Mouse (Mus musculus) MEL (cell line): Measurements from ENCODE around the gene Fbln1. TPM values are rescaled to one million over a fixed set of nuclear protein-coding genes. Genes with fewer than 3 reads are reported as not detected.

ENCODE experiments used
- DNase-seq: peaks from one replicate; pipeline ENCODE4 v3.0.0; 2011; ENCODE audit warnings: low read depth, low spot score
- H3K27ac ChIP-seq: 2 replicates; pipeline ENCODE4 v1.5.1; 2012; ENCODE audit warnings: low read depth, mild to moderate bottlenecking, control low read depth, low read length, moderate library complexity; ENCODE audit not compliant: control insufficient read depth
- H3K27me3 ChIP-seq, 2 experiments: fragments of 150-350 bp in 1 of 2; sonication (generic) in 1 of 2; 2 replicates each; pipeline ENCODE4 v1.6.1; 2012; ENCODE audit warnings: low read length in 2 of 2, mild to moderate bottlenecking in 2 of 2, improper control_type of control experiment in 1 of 2, moderate library complexity in 1 of 2; ENCODE audit not compliant: insufficient read depth in 2 of 2, control insufficient read depth in 1 of 2
- H3K36me3 ChIP-seq, 2 experiments: 2 replicates each; pipeline ENCODE4 v1.6.1; 2012 to 2014; ENCODE audit warnings: low read length in 2 of 2, improper control_type of control experiment in 1 of 2, inconsistent platforms in 1 of 2, mild to moderate bottlenecking in 1 of 2; ENCODE audit not compliant: insufficient read depth in 2 of 2, control insufficient read depth in 1 of 2
- H3K4me1 ChIP-seq, 2 experiments: fragments of 150-350 bp in 1 of 2; sonication (generic) in 1 of 2; 2 replicates each; pipeline ENCODE4 v1.6.1; 2012; ENCODE audit warnings: low read length in 2 of 2, improper control_type of control experiment in 1 of 2, mild to moderate bottlenecking in 1 of 2; ENCODE audit not compliant: insufficient read depth in 2 of 2, control insufficient read depth in 1 of 2
- H3K4me3 ChIP-seq, 2 experiments: fragments of 150-350 bp in 1 of 2; sonication (generic) in 1 of 2; 2 replicates each; pipeline ENCODE4 v1.5.1; 2012; ENCODE audit warnings: low read depth in 2 of 2, low read length in 2 of 2, mild to moderate bottlenecking in 2 of 2, moderate library complexity in 2 of 2, control low read depth in 1 of 2, improper control_type of control experiment in 1 of 2; ENCODE audit not compliant: control insufficient read depth in 1 of 2, insufficient read depth in 1 of 2
- H3K79me2 ChIP-seq: 2 replicates; pipeline ENCODE4 v1.6.1; 2012; ENCODE audit warnings: mild to moderate bottlenecking, low read length, moderate library complexity; ENCODE audit not compliant: control insufficient read depth, poor library complexity, insufficient read depth
- H3K9ac ChIP-seq: 2 replicates; pipeline ENCODE4 v1.6.1; 2012; ENCODE audit warnings: low read depth, mild to moderate bottlenecking, control low read depth, low read length, moderate library complexity; ENCODE audit not compliant: control insufficient read depth, poor library complexity, severe bottlenecking
- H3K9me3 ChIP-seq: fragments of 150-350 bp; sonication (generic); replicated peaks from 2 replicates; pipeline ENCODE4 v1.6.1; 2012; ENCODE audit warnings: mild to moderate bottlenecking, low read length, improper control_type of control experiment, moderate library complexity; ENCODE audit not compliant: insufficient read depth
- BHLHE40 ChIP-seq: IDR thresholded peaks from 2 replicates; pipeline ENCODE4 v1.6.1; 2012; ENCODE audit warnings: low read depth, mild to moderate bottlenecking, inconsistent platforms, low read length, improper control_type of control experiment, borderline replicate concordance
- CHD1 ChIP-seq: IDR thresholded peaks from 2 replicates; pipeline ENCODE4 v1.6.1; 2012; ENCODE audit warnings: low read depth, mild to moderate bottlenecking, inconsistent platforms, low read length, improper control_type of control experiment
- CHD2 ChIP-seq: IDR thresholded peaks from 2 replicates; pipeline ENCODE4 v1.6.1; 2011; ENCODE audit warnings: low read length, improper control_type of control experiment
- CTCF ChIP-seq, 3 experiments: IDR thresholded peaks in 2 of 3; conservative IDR thresholded peaks in 1 of 3; 2 replicates each; pipeline ENCODE4 v1.5.1; 2011 to 2012; ENCODE audit warnings: low read length in 3 of 3, low read depth in 2 of 3, mild to moderate bottlenecking in 2 of 3, improper control_type of control experiment in 1 of 3, inconsistent platforms in 1 of 3, mixed read lengths in 1 of 3, moderate library complexity in 1 of 3; ENCODE audit not compliant: control insufficient read depth in 1 of 3, insufficient read depth in 1 of 3, poor library complexity in 1 of 3, severe bottlenecking in 1 of 3
- ELF1 ChIP-seq: IDR thresholded peaks from 2 replicates; pipeline ENCODE4 v1.6.1; 2014; ENCODE audit warnings: low read depth, mild to moderate bottlenecking, inconsistent platforms, low read length, improper control_type of control experiment, moderate library complexity
- EP300 ChIP-seq, 2 experiments: IDR thresholded peaks; 2 replicates each; pipeline ENCODE4 v1.6.1; 2011; ENCODE audit warnings: improper control_type of control experiment in 2 of 2, low read length in 2 of 2, low read depth in 1 of 2, mild to moderate bottlenecking in 1 of 2
- ETS1 ChIP-seq: IDR thresholded peaks from 2 replicates; pipeline ENCODE4 v1.6.1; 2012; ENCODE audit warnings: low read depth, mild to moderate bottlenecking, inconsistent platforms, low read length, improper control_type of control experiment, moderate library complexity
- GABPA ChIP-seq: IDR thresholded peaks from 2 replicates; pipeline ENCODE4 v1.6.1; 2012; ENCODE audit warnings: low read depth, mild to moderate bottlenecking, inconsistent platforms, low read length, improper control_type of control experiment, moderate library complexity
- HCFC1 ChIP-seq: IDR thresholded peaks from 2 replicates; pipeline ENCODE4 v1.6.1; 2012; ENCODE audit warnings: low read depth, mild to moderate bottlenecking, inconsistent platforms, low read length, improper control_type of control experiment, moderate library complexity
- JUND ChIP-seq: IDR thresholded peaks from 2 replicates; pipeline ENCODE4 v1.6.1; 2011; ENCODE audit warnings: low read depth, mild to moderate bottlenecking, improper control_type of control experiment, low read length
- KAT2A ChIP-seq: conservative IDR thresholded peaks from 2 replicates; pipeline ENCODE4 v1.6.1; 2012; ENCODE audit warnings: low read depth, low read length, improper control_type of control experiment, inconsistent platforms
- MAFK ChIP-seq: IDR thresholded peaks from 2 replicates; pipeline ENCODE4 v1.6.1; 2011; ENCODE audit warnings: low read depth, mild to moderate bottlenecking, low read length, improper control_type of control experiment, borderline replicate concordance
- MAX ChIP-seq: IDR thresholded peaks from 2 replicates; pipeline ENCODE4 v1.6.1; 2011; ENCODE audit warnings: low read length, improper control_type of control experiment
- MEF2A ChIP-seq: IDR thresholded peaks from 2 replicates; pipeline ENCODE4 v1.6.1; 2014; ENCODE audit warnings: low read depth, mild to moderate bottlenecking, inconsistent platforms, low read length, improper control_type of control experiment; ENCODE audit not compliant: poor library complexity, insufficient replicate concordance, severe bottlenecking; ENCODE audit errors: extremely low read depth
- MXI1 ChIP-seq: IDR thresholded peaks from 2 replicates; pipeline ENCODE4 v1.6.1; 2011; ENCODE audit warnings: mild to moderate bottlenecking, low read depth, low read length, improper control_type of control experiment
- MYC ChIP-seq: IDR thresholded peaks from 2 replicates; pipeline ENCODE4 v1.6.1; 2011; ENCODE audit warnings: low read depth, mild to moderate bottlenecking, low read length, improper control_type of control experiment, moderate library complexity
- POLR2A ChIP-seq, 2 experiments: IDR thresholded peaks; 2 replicates each; pipeline ENCODE4 v1.6.1; 2011 to 2012; ENCODE audit warnings: low read length in 2 of 2, mild to moderate bottlenecking in 2 of 2, control low read depth in 1 of 2, improper control_type of control experiment in 1 of 2, low read depth in 1 of 2, moderate library complexity in 1 of 2; ENCODE audit not compliant: control insufficient read depth in 1 of 2, insufficient read depth in 1 of 2, poor library complexity in 1 of 2
- POLR2AphosphoS5 ChIP-seq: IDR thresholded peaks from 2 replicates; pipeline ENCODE4 v1.6.1; 2012; ENCODE audit warnings: low read depth, borderline replicate concordance, mild to moderate bottlenecking, inconsistent platforms, low read length, moderate library complexity, mixed read lengths
- RCOR1 ChIP-seq: IDR thresholded peaks from 2 replicates; pipeline ENCODE4 v1.6.1; 2012; ENCODE audit warnings: low read depth, mild to moderate bottlenecking, inconsistent platforms, low read length, improper control_type of control experiment
- SIN3A ChIP-seq: IDR thresholded peaks from 2 replicates; pipeline ENCODE4 v1.6.1; 2012; ENCODE audit warnings: low read length, improper control_type of control experiment, inconsistent platforms
- SMC3 ChIP-seq: IDR thresholded peaks from 2 replicates; pipeline ENCODE4 v1.6.1; 2011; ENCODE audit warnings: low read depth, low read length, improper control_type of control experiment
- TAL1 ChIP-seq: IDR thresholded peaks from 2 replicates; pipeline ENCODE4 v1.6.1; 2012; ENCODE audit warnings: mild to moderate bottlenecking, inconsistent platforms, low read length, moderate library complexity, mixed read lengths
- UBTF ChIP-seq: IDR thresholded peaks from 2 replicates; pipeline ENCODE4 v1.6.1; 2012; ENCODE audit warnings: low read depth, mild to moderate bottlenecking, inconsistent platforms, low read length, improper control_type of control experiment, moderate library complexity, borderline replicate concordance; ENCODE audit not compliant: insufficient read depth
- USF1 ChIP-seq: IDR thresholded peaks from 2 replicates; pipeline ENCODE4 v1.6.1; 2014; ENCODE audit warnings: low read depth, mild to moderate bottlenecking, inconsistent platforms, low read length, improper control_type of control experiment, moderate library complexity
- USF2 ChIP-seq, 2 experiments: IDR thresholded peaks; 2 replicates each; pipeline ENCODE4 v1.6.1; 2011 to 2012; ENCODE audit warnings: improper control_type of control experiment in 2 of 2, low read length in 2 of 2, borderline replicate concordance in 1 of 2, inconsistent platforms in 1 of 2, low read depth in 1 of 2, mild to moderate bottlenecking in 1 of 2; ENCODE audit not compliant: insufficient read depth in 1 of 2
- ZC3H11A ChIP-seq: IDR thresholded peaks from 2 replicates; pipeline ENCODE4 v1.6.1; 2012; ENCODE audit warnings: low read depth, mild to moderate bottlenecking, inconsistent platforms, low read length, improper control_type of control experiment
- ZKSCAN1 ChIP-seq: IDR thresholded peaks from 2 replicates; pipeline ENCODE4 v1.6.1; 2012; ENCODE audit warnings: low read depth, mild to moderate bottlenecking, inconsistent platforms, low read length, improper control_type of control experiment, moderate library complexity
- ZMIZ1 ChIP-seq: IDR thresholded peaks from 2 replicates; pipeline ENCODE4 v1.6.1; 2012; ENCODE audit warnings: low read depth, mild to moderate bottlenecking, inconsistent platforms, low read length, improper control_type of control experiment, moderate library complexity
- polyA plus RNA-seq, 2 experiments: library from polyadenylated mRNA; stranded (reverse) in 1 of 2; unstranded in 1 of 2; fragments of >175 nt in 1 of 2; fragments of >200 nt in 1 of 2; gene quantifications; 2 replicates each; pipeline versions ENCODE4 v1.2.1 to v1.2.4; 2012; ENCODE audit warnings: low replicate concordance in 2 of 2, low read depth in 1 of 2; ENCODE audit not compliant: insufficient read length in 2 of 2, insufficient read depth in 1 of 2, missing spikeins in 1 of 2
- total RNA-seq: library from RNA; depleted of rRNA; stranded (reverse); fragments of 300-350 nt; gene quantifications from 2 replicates; pipeline ENCODE4 v1.2.3, GENCODE M21; 2012

The Fbln1 gene
- total and polyA plus RNA-seq, 3 experiments: not detected

GRCm38 (mm10) chr15:85272988-85273387, 67.2 kb downstream of the Fbln1 start:
- no peak for TF ChIP-seq USF1
- TF ChIP-seq MYC: no peak
- TF ChIP-seq MEF2A: no peak
- no peak for TF ChIP-seq MXI1
- TF ChIP-seq MAFK: no peak
- TF ChIP-seq BHLHE40: no peak
- TF ChIP-seq KAT2A: no peak
- TF ChIP-seq ZMIZ1: no peak
- TF ChIP-seq UBTF: no peak
- TF ChIP-seq POLR2AphosphoS5: no peak
- no peak for TF ChIP-seq EP300 (IDR thresholded peaks at IDR 0.05; ENCODE audit: low read depth in 1 of 2, low read length in 2 of 2)
- TF ChIP-seq SMC3: no peak
- H3K9ac ChIP-seq: no peak overlapping the region
- H3K9me3 ChIP-seq: no peaks in the 10 kb centered on the region
- H3K79me2 ChIP-seq: no peaks in the 10 kb centered on the region
- H3K4me3 ChIP-seq: no peak overlapping the region
- H3K27me3 ChIP-seq: no peaks in the 10 kb centered on the region
- H3K27ac ChIP-seq: no peak overlapping the region
- no peak for DNase-seq
- H3K36me3 ChIP-seq: no peaks in the 10 kb centered on the region
- no peaks in the 10 kb centered on the region for H3K4me1 ChIP-seq

DNA sequence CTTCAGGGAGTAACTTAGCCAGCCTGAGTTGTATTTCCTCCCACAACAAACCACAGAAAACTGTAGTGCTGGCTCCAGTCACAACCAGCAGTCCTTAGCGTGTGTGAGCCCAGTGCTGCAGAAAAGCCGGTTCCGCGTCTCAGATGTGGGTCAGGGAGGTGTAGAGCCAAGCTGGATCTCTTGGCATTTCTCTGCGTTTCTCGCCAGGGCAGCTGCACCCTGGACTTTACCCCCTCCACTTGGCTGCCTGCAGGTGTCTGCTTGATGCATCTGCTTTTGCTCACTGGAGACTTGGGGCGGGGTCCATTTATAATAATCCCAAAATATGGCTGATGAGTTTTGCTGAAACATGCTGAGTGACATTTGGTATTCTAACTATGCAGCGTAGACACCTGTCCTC, 71.5 kb downstream of the Fbln1 start:
- no peaks in the 10 kb centered on the region for H3K9me3 ChIP-seq
- H3K4me1 ChIP-seq: no peaks in the 10 kb centered on the region
- no peaks in the 10 kb centered on the region for H3K79me2 ChIP-seq
- no peaks in the 10 kb centered on the region for H3K27me3 ChIP-seq
- no peak overlapping the region for H3K4me3 ChIP-seq
- H3K9ac ChIP-seq: no peak overlapping the region
- TF ChIP-seq CTCF (IDR thresholded peaks at IDR 0.05 in 2 of 3, conservative IDR thresholded peaks at IDR 0.05 in 1 of 3; ENCODE audit: control insufficient read depth in 1 of 3, insufficient read depth in 1 of 3, low read depth in 2 of 3, low read length in 3 of 3, poor library complexity in 1 of 3, severe bottlenecking in 1 of 3): no peak
- no peak for TF ChIP-seq ELF1
- TF ChIP-seq ZMIZ1: no peak
- no peak for TF ChIP-seq SIN3A
- no peak for DNase-seq
- H3K27ac ChIP-seq: no peak overlapping the region
- no peaks in the 10 kb centered on the region for H3K36me3 ChIP-seq

- no peaks in the 10 kb centered on the region for H3K79me2 ChIP-seq
- no peak overlapping the region for H3K27ac ChIP-seq
- TF ChIP-seq POLR2AphosphoS5 (no peak), HCFC1 (no peak), ETS1 (no peak), EP300 (IDR thresholded peaks at IDR 0.05; ENCODE audit: low read depth in 1 of 2, low read length in 2 of 2) (no peak), USF2 (IDR thresholded peaks at IDR 0.05; ENCODE audit: borderline replicate concordance in 1 of 2, insufficient read depth in 1 of 2, low read depth in 1 of 2, low read length in 2 of 2) (no peak), BHLHE40 (no peak), ZKSCAN1 (no peak), CHD2 (no peak), JUND (no peak), POLR2A (IDR thresholded peaks at IDR 0.05; ENCODE audit: control insufficient read depth in 1 of 2, insufficient read depth in 1 of 2, low read depth in 1 of 2, low read length in 2 of 2, poor library complexity in 1 of 2) (no peak), ZC3H11A (no peak), RCOR1 (no peak), TAL1 (no peak), CHD1 (no peak), MAX (no peak), GABPA (no peak)
These were observed 73.2 kb downstream of the Fbln1 start for GRCm38 (mm10) chr15:85278986-85279385.

More at GRCm38 (mm10) chr15:85278986-85279385, 73.2 kb downstream of the Fbln1 start:
- no peaks in the 10 kb centered on the region for H3K4me1 ChIP-seq
- no peak overlapping the region for H3K9ac ChIP-seq
- no peaks in the 10 kb centered on the region for H3K9me3 ChIP-seq
- no peaks in the 10 kb centered on the region for H3K36me3 ChIP-seq
- no peak overlapping the region for H3K4me3 ChIP-seq
- DNase-seq: no peak
- no peaks in the 10 kb centered on the region for H3K27me3 ChIP-seq
